Comparison of ENCODE assay signal across 22 mouse cellular contexts in genomic region chr17:79349371-79349770, GRCm38 (mm10). TPM values are rescaled to one million over a fixed set of nuclear protein-coding genes. Genes with fewer than 3 reads are reported as not detected.
A peak's percentile ranks its signal among the peaks of the same experiment; 100 is the strongest.
DNase-seq lines count a peak whose midpoint lies in the region; ATAC-seq and TF ChIP-seq lines count a peak whose summit lies in the region.
"Had no signal": no experiment of that assay in that cellular context is flagged by ENCODE, and none has a peak within 500 bp of the region (broad histone marks: within the 10 kb centered on the region; RNA-seq: fewer than 3 reads in every experiment).

No protein-coding gene starts in this region.

- peaks cover 92% of the 10 kb centered on the region for H3K36me3 ChIP-seq in erythroblast, embryonic 14.5 days (ENCODE audit: control insufficient read depth)
- no peaks in the 10 kb centered on the region for H3K36me3 ChIP-seq in kidney, adult 2 months (ENCODE audit: control insufficient read depth, insufficient read depth, low read length)
- H3K36me3 ChIP-seq in embryonic facial prominence, embryonic 14.5 days (ENCODE audit: control insufficient read depth, insufficient read depth, low read length), result no peaks in the 10 kb centered on the region; the same call in 1 of the 2 replicates
- peaks cover 19% of the 10 kb centered on the region for H3K36me3 ChIP-seq in liver, embryonic 16.5 days (ENCODE audit: control insufficient read depth, insufficient read depth)
- H3K36me3 ChIP-seq: forebrain, embryonic 10.5 days; intestine, embryonic 15.5 days; limb, embryonic 15.5 days had no signal

- no peak overlapping the region for H3K4me2 ChIP-seq in embryonic facial prominence, embryonic 14.5 days (ENCODE audit: low read depth, low read length)
- H3K4me2 ChIP-seq in liver, embryonic 16.5 days (ENCODE audit: low read depth, low read length), result peak overlapping the region; percentile 69; the same call in 1 of the 2 replicates
- H3K4me2 ChIP-seq: heart, embryonic 12.5 days; hindbrain, embryonic 14.5 days; intestine, embryonic 15.5 days; limb, embryonic 15.5 days; midbrain, embryonic 11.5 days; neural tube, embryonic 15.5 days had no signal

- H3K27ac ChIP-seq in kidney, adult 2 months (ENCODE audit: insufficient read depth, low read depth, low read length), result 0 out of 2 replicates have a peak overlapping the region, but pooled peaks have one; percentile 2
- no peak overlapping the region for H3K27ac ChIP-seq in embryonic facial prominence, embryonic 14.5 days (replicated peaks; ENCODE audit: low read depth, low read length)
- H3K27ac ChIP-seq in liver, embryonic 16.5 days (ENCODE audit: low read length), result peak overlapping the region; percentile 50
- H3K27ac ChIP-seq: hindbrain, embryonic 14.5 days; intestine, embryonic 15.5 days; kidney, postnatal 0 days; layer of hippocampus, adult 2 months; limb, embryonic 15.5 days; neural tube, embryonic 15.5 days had no signal

- H3K4me1 ChIP-seq in erythroblast, embryonic 14.5 days (ENCODE audit: control insufficient read depth), result peaks cover 87% of the 10 kb centered on the region
- H3K4me1 ChIP-seq in kidney, adult 2 months (ENCODE audit: control insufficient read depth, insufficient read depth, low read length), result 0 out of 2 replicates have a peak, but pooled peaks cover 6% of the 10 kb centered on the region
- H3K4me1 ChIP-seq in embryonic facial prominence, embryonic 14.5 days (ENCODE audit: control insufficient read depth, insufficient read depth, low read length), result peaks cover 34% of the 10 kb centered on the region
- H3K4me1 ChIP-seq in liver, embryonic 16.5 days (ENCODE audit: control insufficient read depth, low read depth, low read length), result peaks cover 76% of the 10 kb centered on the region

- no peak for ATAC-seq in erythroblast, adult 5-6 weeks (replicated peaks; ENCODE audit: low FRiP score, poor library complexity, severe bottlenecking)
- ATAC-seq in embryonic facial prominence, embryonic 14.5 days (ENCODE audit: low read depth), result no peak
- ATAC-seq in liver, embryonic 16.5 days (ENCODE audit: low read depth), result no peak
- ATAC-seq: intestine, embryonic 15.5 days had no signal

- peak overlapping the region; percentile 9 for H3K4me3 ChIP-seq in erythroblast, embryonic 14.5 days (replicated peaks)
- H3K4me3 ChIP-seq in kidney, adult 2 months (ENCODE audit: insufficient read depth, low read depth, low read length), result no peak overlapping the region
- no peak overlapping the region for H3K4me3 ChIP-seq in embryonic facial prominence, embryonic 14.5 days (ENCODE audit: low read depth, low read length)
- no peak overlapping the region for H3K4me3 ChIP-seq in liver, embryonic 16.5 days (ENCODE audit: low read depth, low read length)
- H3K4me3 ChIP-seq: forebrain, embryonic 10.5 days; heart, embryonic 12.5 days; intestine, embryonic 15.5 days; layer of hippocampus, adult 2 months; limb, embryonic 15.5 days; neural tube, embryonic 15.5 days had no signal

- H3K27me3 ChIP-seq in erythroblast, embryonic 14.5 days (ENCODE audit: control insufficient read depth), result peaks cover 2% of the 10 kb centered on the region; the same call in 1 of the 2 replicates
- H3K27me3 ChIP-seq in kidney, adult 2 months (replicated peaks; ENCODE audit: control insufficient read depth, insufficient read depth, low read length), result no peaks in the 10 kb centered on the region
- H3K27me3 ChIP-seq in embryonic facial prominence, embryonic 14.5 days (replicated peaks; ENCODE audit: control insufficient read depth, insufficient read depth, low read length), result no peaks in the 10 kb centered on the region
- H3K27me3 ChIP-seq in liver, embryonic 16.5 days (ENCODE audit: control insufficient read depth, insufficient read depth, low read depth, low read length), result peaks cover 4% of the 10 kb centered on the region; the same call in 1 of the 2 replicates
- H3K27me3 ChIP-seq: heart, embryonic 12.5 days; intestine, embryonic 15.5 days; limb, embryonic 15.5 days; neural tube, embryonic 15.5 days had no signal

- TF ChIP-seq POLR2A in kidney, adult 2 months (IDR thresholded peaks at IDR 0.05; ENCODE audit: low read depth, low read length), result no peak

- DNase-seq in kidney, adult 2 months, result no peak
- no peak for DNase-seq in kidney, adult 8-10 months
- DNase-seq in embryonic facial prominence, embryonic 14.5 days (ENCODE audit: low spot score), result no peak
- no peak for DNase-seq in thymus, postnatal 36 days
- DNase-seq in kidney, postnatal 4 days, result no peak
- DNase-seq: B cell, adult 2 months; cerebellum, adult 11-12 months; cerebellum, postnatal 36 days; gastrocnemius, postnatal 14 days; thymus, postnatal 25 days had no signal

- no peak for TF ChIP-seq CTCF in kidney, adult 2 months (conservative IDR thresholded peaks at IDR 0.05; ENCODE audit: insufficient read depth, insufficient read length, low read depth, low read length)

- H3K9me3 ChIP-seq in erythroblast, embryonic 14.5 days (ENCODE audit: control insufficient read depth, low read length), result no peaks in the 10 kb centered on the region
- H3K9me3 ChIP-seq in embryonic facial prominence, embryonic 14.5 days (ENCODE audit: control insufficient read depth, low read length), result no peaks in the 10 kb centered on the region
- no peaks in the 10 kb centered on the region for H3K9me3 ChIP-seq in liver, embryonic 16.5 days (replicated peaks; ENCODE audit: control insufficient read depth, low read length)
- H3K9me3 ChIP-seq: forebrain, embryonic 10.5 days; heart, embryonic 12.5 days; intestine, embryonic 15.5 days; limb, embryonic 15.5 days; neural tube, embryonic 15.5 days had no signal

- 0 out of 2 replicates have a peak overlapping the region, but pooled peaks have one; percentile 10 for H3K9ac ChIP-seq in embryonic facial prominence, embryonic 14.5 days (ENCODE audit: low read depth, low read length)
- H3K9ac ChIP-seq in liver, embryonic 16.5 days (ENCODE audit: low read depth, low read length), result peak overlapping the region; percentile 8; the same call in 1 of the 2 replicates
- H3K9ac ChIP-seq: heart, embryonic 12.5 days; hindbrain, embryonic 14.5 days; intestine, embryonic 15.5 days; limb, embryonic 15.5 days; neural tube, embryonic 15.5 days had no signal

- 76% methylated on average over 4 of the region's 4 CpGs for WGBS in kidney, adult 2 months
- WGBS in embryonic facial prominence, embryonic 14.5 days, result 71% methylated on average over 4 of the region's 4 CpGs
- 77% methylated on average over 4 of the region's 4 CpGs for WGBS in liver, embryonic 16.5 days (ENCODE audit: insufficient replicate concordance)

RNA-seq across cellular contexts. Expression of gene Cdc42ep3, which starts 5.5 kb away (rescaled TPM):
- 1.8 and 1.9 TPM in 2 replicates for polyA plus RNA-seq in erythroblast, embryonic 14.5 days (2012)
- 23.6 and 33.4 TPM in 2 replicates for total RNA-seq in erythroblast, adult 5-6 weeks (2015; ENCODE audit: low replicate concordance)
- 26.3 and 28.0 TPM in 2 replicates for total RNA-seq in erythroblast, adult 5-6 weeks (2017; ENCODE audit: low replicate concordance)
- 12.0 and 14.2 TPM in 2 replicates for polyA plus RNA-seq in kidney, adult 2 months (2012; rRNA removed)
- polyA plus RNA-seq in embryonic facial prominence, embryonic 14.5 days (2014; fragmentation: Nextera tagmentation; extraction: Ambion mirVana), result 68.8 and 69.1 TPM in 2 replicates
- 55.8 and 61.0 TPM in 2 replicates for polyA plus RNA-seq in liver, embryonic 16.5 days (2015; fragmentation: Nextera tagmentation; extraction: Ambion mirVana)
